Comparison of ENCODE assay signal across 10 mouse cellular contexts in the genomic region with DNA sequence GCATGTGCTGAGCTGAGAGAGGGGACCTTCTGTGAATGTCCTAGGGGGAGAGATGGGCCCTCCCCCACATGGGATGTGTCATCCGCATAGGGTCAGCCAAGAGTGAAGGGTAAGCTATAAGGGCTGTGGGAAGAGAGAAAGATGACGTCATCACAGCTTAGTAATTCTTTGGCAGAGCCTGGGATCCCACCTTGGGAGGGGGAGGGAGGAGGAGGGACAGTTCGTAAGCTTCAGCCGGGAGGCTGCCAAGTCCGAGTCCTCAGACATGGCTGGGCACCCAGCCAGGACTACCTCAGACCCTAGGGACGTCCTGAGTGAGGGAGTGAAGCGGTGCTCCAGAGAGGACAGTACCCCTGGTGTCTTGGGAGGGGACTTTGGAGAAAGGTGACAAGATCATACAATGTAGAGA. TPM values are rescaled to one million over a fixed set of nuclear protein-coding genes. Genes with fewer than 3 reads are reported as not detected.
A peak's percentile ranks its signal among the peaks of the same experiment; 100 is the strongest.
DNase-seq lines count a peak whose midpoint lies in the region; ATAC-seq and TF ChIP-seq lines count a peak whose summit lies in the region.
"Had no signal": no experiment of that assay in that cellular context is flagged by ENCODE, and none has a peak within 500 bp of the region (broad histone marks: within the 10 kb centered on the region; RNA-seq: fewer than 3 reads in every experiment).

No protein-coding gene starts in this region.

- H3K4me2 ChIP-seq in lung, embryonic 16.5 days (ENCODE audit: low read depth, low read length), result no peak overlapping the region
- H3K4me2 ChIP-seq in intestine, embryonic 15.5 days (replicated peaks), result no peak overlapping the region
- no peak overlapping the region for H3K4me2 ChIP-seq in stomach, embryonic 15.5 days
- H3K4me2 ChIP-seq: limb, embryonic 15.5 days had no signal

- peak; percentile 66 to 70 for DNase-seq in cerebellum, postnatal 10 days
- no peak for DNase-seq in cerebellum, adult 18-20 months
- no peak for DNase-seq in lung, adult 2 months
- DNase-seq in urinary bladder, postnatal 36 days (ENCODE audit: low spot score in 2 of 2), result no peak

- peak; percentile 59 for ATAC-seq in lung, embryonic 16.5 days (ENCODE audit: low read depth)
- ATAC-seq in intestine, embryonic 15.5 days, result peak; percentile 59
- ATAC-seq in stomach, embryonic 15.5 days (ENCODE audit: insufficient read depth, low FRiP score, low read depth), result peak; percentile 49
- ATAC-seq in megakaryocyte-erythroid progenitor cell, adult 5-6 weeks (replicated peaks; ENCODE audit: low FRiP score, low TSS enrichment, poor library complexity, severe bottlenecking), result no peak

- H3K9ac ChIP-seq in lung, embryonic 16.5 days (ENCODE audit: low read length), result no peak overlapping the region
- no peak overlapping the region for H3K9ac ChIP-seq in intestine, embryonic 15.5 days
- H3K9ac ChIP-seq in stomach, embryonic 15.5 days, result no peak overlapping the region
- H3K9ac ChIP-seq: limb, embryonic 15.5 days had no signal

- H3K4me3 ChIP-seq in lung, embryonic 16.5 days (ENCODE audit: low read length), result no peak overlapping the region
- H3K4me3 ChIP-seq in lung, adult 2 months (replicated peaks; ENCODE audit: extremely low read depth, low read depth, low read length), result no peak overlapping the region
- H3K4me3 ChIP-seq in intestine, embryonic 15.5 days (replicated peaks), result no peak overlapping the region
- H3K4me3 ChIP-seq in stomach, embryonic 15.5 days (replicated peaks), result no peak overlapping the region
- H3K4me3 ChIP-seq: erythroblast, embryonic 14.5 days; limb, embryonic 15.5 days had no signal

- 14% methylated on average over 7 of the region's 7 CpGs for WGBS in lung, embryonic 16.5 days
- 28% methylated on average over 7 of the region's 7 CpGs for WGBS in lung, adult 2 months
- WGBS in intestine, embryonic 15.5 days, result 43% methylated on average over 7 of the region's 7 CpGs
- WGBS in stomach, embryonic 15.5 days, result 30% methylated on average over 7 of the region's 7 CpGs

- TF ChIP-seq CTCF in lung, adult 2 months (IDR thresholded peaks at IDR 0.05; ENCODE audit: insufficient read depth, low read length), result no peak

- peaks cover 6% of the 10 kb centered on the region for H3K4me1 ChIP-seq in lung, embryonic 16.5 days (replicated peaks; ENCODE audit: control insufficient read depth, insufficient read depth, low read length)
- 0 out of 2 replicates have a peak, but pooled peaks cover 3% of the 10 kb centered on the region for H3K4me1 ChIP-seq in lung, adult 2 months (ENCODE audit: control insufficient read depth, insufficient read depth, low read length)
- H3K4me1 ChIP-seq in intestine, embryonic 15.5 days (replicated peaks), result peaks cover 7% of the 10 kb centered on the region; the same call in 1 of the 2 replicates
- peaks cover 10% of the 10 kb centered on the region; the same call in 1 of the 2 replicates for H3K4me1 ChIP-seq in stomach, embryonic 15.5 days

- H3K9me3 ChIP-seq in lung, embryonic 16.5 days (ENCODE audit: control insufficient read depth, low read length), result no peaks in the 10 kb centered on the region
- H3K9me3 ChIP-seq in intestine, embryonic 15.5 days, result no peaks in the 10 kb centered on the region
- no peaks in the 10 kb centered on the region for H3K9me3 ChIP-seq in stomach, embryonic 15.5 days
- H3K9me3 ChIP-seq: limb, embryonic 15.5 days had no signal

- TF ChIP-seq POLR2A in lung, adult 2 months (IDR thresholded peaks at IDR 0.05; ENCODE audit: borderline replicate concordance, extremely low read depth, low read depth, low read length), result no peak

- no peak overlapping the region for H3K27ac ChIP-seq in lung, embryonic 16.5 days (ENCODE audit: low read length)
- no peak overlapping the region for H3K27ac ChIP-seq in intestine, embryonic 15.5 days
- H3K27ac ChIP-seq in stomach, embryonic 15.5 days, result no peak overlapping the region
- H3K27ac ChIP-seq: limb, embryonic 15.5 days had no signal

- H3K27me3 ChIP-seq in lung, embryonic 16.5 days (ENCODE audit: control insufficient read depth, insufficient read depth, low read depth, low read length), result no peaks in the 10 kb centered on the region
- H3K27me3 ChIP-seq in intestine, embryonic 15.5 days (replicated peaks), result no peaks in the 10 kb centered on the region
- H3K27me3 ChIP-seq in stomach, embryonic 15.5 days (replicated peaks), result no peaks in the 10 kb centered on the region

- H3K36me3 ChIP-seq in lung, embryonic 16.5 days (ENCODE audit: control insufficient read depth, insufficient read depth, low read length), result no peaks in the 10 kb centered on the region
- H3K36me3 ChIP-seq in intestine, embryonic 15.5 days, result no peaks in the 10 kb centered on the region
- no peaks in the 10 kb centered on the region for H3K36me3 ChIP-seq in stomach, embryonic 15.5 days
- H3K36me3 ChIP-seq: limb, embryonic 15.5 days had no signal

RNA-seq across cellular contexts. Expression of gene Cd82, which starts 57.9 kb away (rescaled TPM):
- polyA plus RNA-seq in lung, embryonic 16.5 days (2015; fragmentation: Nextera tagmentation; extraction: Ambion mirVana), result 63.6 and 81.5 TPM in 2 replicates
- 170 and 176 TPM in 2 replicates for polyA plus RNA-seq in lung, adult 2 months (2012; rRNA removed)
- 106 and 127 TPM in 2 replicates for polyA plus RNA-seq in intestine, embryonic 15.5 days (2015; fragmentation: Nextera tagmentation; extraction: Ambion mirVana)
- polyA plus RNA-seq in stomach, embryonic 15.5 days (2015; fragmentation: Nextera tagmentation; extraction: Ambion mirVana), result 87.7 and 95.0 TPM in 2 replicates
- total RNA-seq in megakaryocyte-erythroid progenitor cell, adult 5-6 weeks (2014; fragmentation: Nextera tagmentation), result 105 and 123 TPM in 2 replicates
- total RNA-seq in megakaryocyte-erythroid progenitor cell, adult 5-6 weeks (2017), result 66.1 and 86.4 TPM in 2 replicates

Comparison
In these comparisons a context has a peak if more than half of its experiments do, and no peak if none do; other contexts are left out.
1. DNase-seq: peak in cerebellum, postnatal 10 days (2 of 2); none in cerebellum, adult 18-20 months (0 of 2), lung, adult 2 months (single experiment) and urinary bladder, postnatal 36 days (0 of 2).